Mouse (Mus musculus) neural tube, embryonic 13.5 days (tissue): ENCODE measurements at regions not wholly inside any gene's neighbourhood (a gene's known extent, or its start where the extent isn't known, plus 50 kb on each side); places are given as distances from the start of the nearest gene placed in this dataset.

Experiments
- ATAC-seq: fragments of 200-750 bp; cut with Nextera tagmentation; 2 replicates; pipeline ENCODE4 v1.8.0; 2017; ENCODE audit warnings: low read depth, mild to moderate bottlenecking, moderate TSS enrichment, moderate library complexity
- H3K27ac ChIP-seq: fragments of 300-500 bp; sonication (generic); replicated peaks from 2 replicates; pipeline ENCODE4 v1.5.1; 2015; ENCODE audit warnings: moderate library complexity, mild to moderate bottlenecking, inconsistent platforms
- H3K27me3 ChIP-seq: fragments of 300-500 bp; sonication (generic); 2 replicates; pipeline ENCODE4 v1.6.1; 2015; ENCODE audit warnings: mild to moderate bottlenecking, inconsistent platforms
- H3K36me3 ChIP-seq: fragments of 300-500 bp; sonication (generic); 2 replicates; pipeline ENCODE4 v1.6.1; 2015; ENCODE audit warnings: mild to moderate bottlenecking, inconsistent platforms
- H3K4me1 ChIP-seq: fragments of 300-500 bp; sonication (generic); replicated peaks from 2 replicates; pipeline ENCODE4 v1.6.1; 2015; ENCODE audit warnings: inconsistent platforms
- H3K4me2 ChIP-seq: fragments of 300-500 bp; sonication (generic); 2 replicates; pipeline ENCODE4 v1.6.1; 2015; ENCODE audit warnings: inconsistent platforms, mild to moderate bottlenecking, moderate library complexity
- H3K4me3 ChIP-seq: fragments of 300-500 bp; sonication (generic); 2 replicates; pipeline ENCODE4 v1.5.1; 2015; ENCODE audit warnings: mild to moderate bottlenecking, inconsistent platforms
- H3K9ac ChIP-seq: fragments of 300-500 bp; sonication (generic); 2 replicates; pipeline ENCODE4 v1.6.1; 2015; ENCODE audit warnings: moderate library complexity, mild to moderate bottlenecking, inconsistent platforms
- H3K9me3 ChIP-seq: fragments of 300-500 bp; sonication (generic); 2 replicates; pipeline ENCODE4 v1.6.1; 2016; ENCODE audit warnings: inconsistent platforms
- WGBS: fragments of 180-500 bp; shearing (Covaris S2); methylation state at CpG from one replicate; pipeline ENCODE4 v1.1.7; 2015; 5-methylcytosine and 5-hydroxymethylcytosine counted together

DNA sequence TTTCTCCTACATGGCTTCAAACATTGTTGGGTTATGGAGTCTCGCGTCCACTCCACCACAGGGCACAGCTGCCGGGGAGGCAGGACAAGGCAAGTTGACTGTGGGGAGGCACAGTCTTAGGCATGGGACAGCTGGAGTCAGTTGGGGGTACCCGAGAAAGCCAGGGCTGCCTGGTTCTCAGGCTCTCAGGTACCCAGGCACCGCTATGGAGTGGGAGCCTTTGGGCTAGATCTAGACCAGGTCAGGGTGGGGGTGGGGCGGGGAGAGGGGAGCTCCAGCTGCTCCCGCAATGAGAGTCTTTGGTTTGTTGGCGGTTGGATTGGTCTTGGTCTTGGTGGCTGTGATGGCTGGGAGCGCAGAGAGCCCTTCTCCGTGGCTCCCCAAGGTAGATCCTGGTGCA lies 512.2 kb downstream of the Gbe1 start:
- no peak for ATAC-seq
- Histone ChIP-seq H3K9ac (no peak overlapping the region), H3K36me3 (no peaks in the 10 kb centered on the region), H3K27me3 (no peaks in the 10 kb centered on the region), H3K4me1 (no peaks in the 10 kb centered on the region), H3K4me3 (no peak overlapping the region), H3K9me3 (no peaks in the 10 kb centered on the region), H3K4me2 (no peak overlapping the region), H3K27ac (no peak overlapping the region)
- WGBS: 95% methylated on average over 10 of the region's 10 CpGs

- H3K4me2 ChIP-seq: no peak overlapping the region
- H3K36me3 ChIP-seq: no peaks in the 10 kb centered on the region
- H3K27ac ChIP-seq: no peak overlapping the region
- WGBS: 90% methylated on average over 8 of the region's 8 CpGs
- ATAC-seq: no peak
- no peaks in the 10 kb centered on the region for H3K4me1 ChIP-seq
- H3K4me3 ChIP-seq: no peak overlapping the region
- H3K27me3 ChIP-seq: no peaks in the 10 kb centered on the region
- no peak overlapping the region for H3K9ac ChIP-seq
- no peaks in the 10 kb centered on the region for H3K9me3 ChIP-seq
Observed at GRCm38 (mm10) chr16:70835006-70835405, 521.3 kb downstream of the Gbe1 start.

DNA sequence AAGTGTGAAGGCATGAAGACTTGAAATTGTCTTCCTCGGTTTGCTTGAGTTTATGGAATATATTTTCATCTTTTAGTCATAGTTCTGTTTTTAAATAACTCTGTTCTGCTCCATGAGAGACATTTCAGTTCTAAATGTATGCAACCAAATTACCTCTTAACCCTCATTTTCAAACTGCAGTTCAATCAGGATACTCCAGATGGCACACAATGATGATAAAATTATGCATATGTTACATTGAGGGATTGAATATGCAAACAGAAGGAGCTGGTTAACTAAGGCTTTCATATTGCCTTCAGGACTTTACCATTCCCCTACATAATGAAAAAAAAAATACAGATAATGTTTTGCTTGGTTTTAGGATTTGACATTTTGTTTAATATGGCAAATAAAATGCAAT lies 524.4 kb downstream of the Gbe1 start:
- H3K4me1 ChIP-seq: no peaks in the 10 kb centered on the region
- H3K27me3 ChIP-seq: no peaks in the 10 kb centered on the region
- no peak overlapping the region for H3K4me2 ChIP-seq
- H3K9me3 ChIP-seq: no peaks in the 10 kb centered on the region
- WGBS: 92% methylated on average over 1 of the region's 1 CpGs
- H3K9ac ChIP-seq: no peak overlapping the region
- no peaks in the 10 kb centered on the region for H3K36me3 ChIP-seq
- no peak overlapping the region for H3K27ac ChIP-seq
- ATAC-seq: no peak
- H3K4me3 ChIP-seq: no peak overlapping the region

- H3K27me3 ChIP-seq: no peaks in the 10 kb centered on the region
Observed at GRCm38 (mm10) chr16:70868241-70868640, 554.5 kb downstream of the Gbe1 start.

GRCm38 (mm10) chr16:70869205-70869604 lies 555.5 kb downstream of the Gbe1 start:
- Histone ChIP-seq H3K27me3 (no peaks in the 10 kb centered on the region), H3K36me3 (no peaks in the 10 kb centered on the region), H3K4me2 (no peak overlapping the region), H3K27ac (no peak overlapping the region), H3K9me3 (no peaks in the 10 kb centered on the region), H3K9ac (no peak overlapping the region), H3K4me1 (no peaks in the 10 kb centered on the region), H3K4me3 (no peak overlapping the region)
- 76% methylated on average over 4 of the region's 4 CpGs for WGBS
- no peak for ATAC-seq

More at GRCm38 (mm10) chr16:70868241-70868640, 554.5 kb downstream of the Gbe1 start:
- no peak overlapping the region for H3K4me2 ChIP-seq
- no peaks in the 10 kb centered on the region for H3K36me3 ChIP-seq
- ATAC-seq: no peak
- H3K9ac ChIP-seq: no peak overlapping the region
- H3K4me3 ChIP-seq: no peak overlapping the region
- no peak overlapping the region for H3K27ac ChIP-seq
- 87% methylated on average over 2 of the region's 2 CpGs for WGBS
- H3K4me1 ChIP-seq: no peaks in the 10 kb centered on the region
- no peaks in the 10 kb centered on the region for H3K9me3 ChIP-seq

- Histone ChIP-seq H3K27me3 (no peaks in the 10 kb centered on the region), H3K9ac (no peak overlapping the region), H3K36me3 (no peaks in the 10 kb centered on the region), H3K4me3 (no peak overlapping the region), H3K27ac (no peak overlapping the region), H3K4me1 (no peaks in the 10 kb centered on the region), H3K9me3 (no peaks in the 10 kb centered on the region), H3K4me2 (no peak overlapping the region)
- 42% methylated on average over 2 of the region's 2 CpGs for WGBS
- no peak for ATAC-seq
Observed at GRCm38 (mm10) chr16:70874080-70874479, 560.3 kb downstream of the Gbe1 start.

- H3K4me3 ChIP-seq: no peak overlapping the region
- H3K27me3 ChIP-seq: no peaks in the 10 kb centered on the region
- peak overlapping the region; percentile 64; the same call in 1 of the 2 replicates for H3K27ac ChIP-seq
- ATAC-seq: no peak
- H3K9me3 ChIP-seq: no peaks in the 10 kb centered on the region
- peak overlapping the region; percentile 54; the same call in 1 of the 2 replicates for H3K9ac ChIP-seq
- H3K36me3 ChIP-seq: no peaks in the 10 kb centered on the region
- peaks cover 12% of the 10 kb centered on the region for H3K4me1 ChIP-seq
- 25% methylated on average over 2 of the region's 2 CpGs for WGBS
- H3K4me2 ChIP-seq: peak overlapping the region; percentile 49
Observed at GRCm38 (mm10) chr16:70880678-70881077, 566.9 kb downstream of the Gbe1 start.

GRCm38 (mm10) chr16:70881098-70881850 lies 567.5 kb downstream of the Gbe1 start:
- Histone ChIP-seq H3K4me3 (peak overlapping the region; percentile 17), H3K4me2 (peak overlapping the region; percentile 49), H3K9ac (peak overlapping the region; percentile 54), H3K9me3 (no peaks in the 10 kb centered on the region), H3K27ac (peak overlapping the region; percentile 64), H3K4me1 (peaks cover 12% of the 10 kb centered on the region), H3K27me3 (no peaks in the 10 kb centered on the region), H3K36me3 (no peaks in the 10 kb centered on the region)
- WGBS: 42% methylated on average over 14 of the region's 14 CpGs
- ATAC-seq: peak; percentile 56; the same call in 1 of the 2 replicates

- 80% methylated on average over 5 of the region's 5 CpGs for WGBS
- ATAC-seq: no peak
- no peak overlapping the region for H3K27ac ChIP-seq
Observed at GRCm38 (mm10) chr16:70900085-70900484, 586.3 kb downstream of the Gbe1 start.

DNA sequence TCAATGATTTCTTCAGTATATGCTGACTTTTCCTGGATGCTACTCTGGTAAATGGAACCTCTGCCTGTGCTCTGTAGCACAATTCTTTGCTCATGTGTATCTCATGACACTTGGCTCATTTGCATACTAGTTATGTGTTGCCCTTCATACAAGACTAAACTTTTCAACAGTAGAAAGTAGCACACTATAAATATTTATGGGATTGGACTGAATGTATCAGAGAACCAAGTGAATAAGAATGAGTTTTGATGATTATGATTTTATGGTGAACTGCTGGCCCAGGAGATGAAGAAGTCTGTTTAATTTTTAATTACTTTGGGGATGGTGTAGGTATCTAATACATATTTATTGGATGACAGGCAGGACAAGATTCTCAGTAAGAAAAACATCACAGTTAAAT lies 606.3 kb downstream of the Gbe1 start:
- Histone ChIP-seq H3K27ac (no peak overlapping the region), H3K36me3 (no peaks in the 10 kb centered on the region), H3K4me1 (no peaks in the 10 kb centered on the region), H3K9ac (no peak overlapping the region), H3K27me3 (no peaks in the 10 kb centered on the region), H3K4me3 (no peak overlapping the region), H3K4me2 (no peak overlapping the region), H3K9me3 (no peaks in the 10 kb centered on the region)
- no peak for ATAC-seq

More at GRCm38 (mm10) chr16:70900085-70900484, 586.3 kb downstream of the Gbe1 start:
- no peak overlapping the region for H3K4me3 ChIP-seq
- H3K27me3 ChIP-seq: no peaks in the 10 kb centered on the region
- no peaks in the 10 kb centered on the region for H3K4me1 ChIP-seq
- no peaks in the 10 kb centered on the region for H3K36me3 ChIP-seq
- H3K9me3 ChIP-seq: no peaks in the 10 kb centered on the region
- no peak overlapping the region for H3K9ac ChIP-seq
- no peak overlapping the region for H3K4me2 ChIP-seq

DNA sequence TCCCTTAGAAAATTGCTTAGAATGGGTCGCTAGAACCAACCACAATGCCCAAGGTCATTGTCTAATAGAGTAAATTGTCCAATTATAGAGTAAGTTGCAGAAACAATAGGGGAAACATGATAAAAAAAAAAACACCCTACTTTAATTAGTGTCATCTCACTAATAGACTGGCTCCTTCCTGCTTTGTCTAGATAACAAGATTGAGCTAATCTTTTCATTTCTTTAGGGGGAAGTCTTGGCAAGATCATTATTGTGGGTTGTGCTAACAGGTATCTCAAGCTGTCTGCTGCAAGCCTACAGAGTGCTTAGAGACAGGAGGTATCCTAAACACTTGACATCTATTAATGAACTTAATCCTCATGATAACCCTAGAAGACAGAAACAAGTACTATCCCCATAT lies 615.9 kb downstream of the Gbe1 start:
- WGBS: 60% methylated on average over 1 of the region's 1 CpGs

DNA sequence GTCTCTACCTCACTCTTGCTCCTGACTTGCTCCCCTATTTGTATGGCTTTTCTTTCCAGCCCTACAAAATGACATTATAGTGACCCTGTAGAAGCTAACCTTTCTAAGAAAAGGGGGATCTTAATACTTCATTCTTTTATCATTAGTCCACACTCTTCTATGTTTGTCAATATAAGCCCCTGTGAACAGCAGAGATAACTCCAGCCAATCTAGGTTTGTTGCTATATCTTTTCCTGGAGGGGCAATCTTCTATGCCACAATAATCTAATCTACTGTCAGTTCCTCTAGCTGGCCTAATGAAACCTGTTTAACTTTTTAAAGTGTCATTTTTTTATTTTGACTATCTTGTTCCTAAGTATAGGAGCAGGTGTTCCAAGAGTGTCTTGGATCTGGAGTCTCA lies 622.2 kb downstream of the Gbe1 start:
- Histone ChIP-seq H3K27ac (no peak overlapping the region), H3K4me1 (no peaks in the 10 kb centered on the region), H3K4me3 (no peak overlapping the region), H3K4me2 (no peak overlapping the region), H3K9ac (no peak overlapping the region), H3K9me3 (no peaks in the 10 kb centered on the region; the same call in 1 of the 2 replicates), H3K36me3 (no peaks in the 10 kb centered on the region), H3K27me3 (no peaks in the 10 kb centered on the region)
- no peak for ATAC-seq

More for the DNA sequence above, 615.9 kb downstream of the Gbe1 start:
- no peak overlapping the region for H3K9ac ChIP-seq
- H3K27me3 ChIP-seq: no peaks in the 10 kb centered on the region
- no peak for ATAC-seq
- H3K9me3 ChIP-seq: no peaks in the 10 kb centered on the region
- H3K27ac ChIP-seq: no peak overlapping the region
- no peaks in the 10 kb centered on the region for H3K4me1 ChIP-seq
- no peak overlapping the region for H3K4me2 ChIP-seq
- H3K4me3 ChIP-seq: no peak overlapping the region
- no peaks in the 10 kb centered on the region for H3K36me3 ChIP-seq

- H3K4me1 ChIP-seq: no peaks in the 10 kb centered on the region
- no peaks in the 10 kb centered on the region for H3K9me3 ChIP-seq
- H3K27ac ChIP-seq: no peak overlapping the region
- no peak overlapping the region for H3K4me2 ChIP-seq
- no peaks in the 10 kb centered on the region for H3K27me3 ChIP-seq
- no peak overlapping the region for H3K4me3 ChIP-seq
- 94% methylated on average over 2 of the region's 2 CpGs for WGBS
- H3K36me3 ChIP-seq: no peaks in the 10 kb centered on the region
- ATAC-seq: no peak
- H3K9ac ChIP-seq: no peak overlapping the region
Observed at GRCm38 (mm10) chr16:70952937-70953336, 639.2 kb downstream of the Gbe1 start.
